Mouse (Mus musculus) heart, adult 18-20 months (tissue): ENCODE results near the gene Cnr2. TPM values are rescaled to one million over a fixed set of nuclear protein-coding genes. Genes with fewer than 3 reads are reported as not detected.

Experiments
- DNase-seq, 2 experiments: peaks; one replicate each; pipeline ENCODE4 v3.0.0; 2021 to 2022; ENCODE audit warnings: mixed read lengths in 1 of 2
- total RNA-seq, 2 experiments: library from RNA; stranded (reverse); gene quantifications; 2 replicates each; pipeline ENCODE4 v1.2.3; 2021

The Cnr2 gene
- total RNA-seq, 2 experiments from 2014 or later: 0.52 to 1.7 TPM

GRCm38 (mm10) chr4:135875991-135876582, 19.1 kb upstream of the Cnr2 start:
- peak; percentile 71 to 80 for DNase-seq

GRCm38 (mm10) chr4:135876583-135877020, 18.6 kb upstream of the Cnr2 start:
- DNase-seq: peak; percentile 88 to 94

- peak; percentile 45 to 66 for DNase-seq
These were observed 17.5 kb upstream of the Cnr2 start for GRCm38 (mm10) chr4:135877742-135878141.

GRCm38 (mm10) chr4:135879021-135879420, 16.2 kb upstream of the Cnr2 start:
- no peak for DNase-seq

- DNase-seq: no peak
These were observed 15.2 kb upstream of the Cnr2 start for GRCm38 (mm10) chr4:135880018-135880417.

GRCm38 (mm10) chr4:135880576-135880975, 14.6 kb upstream of the Cnr2 start:
- no peak for DNase-seq

- no peak for DNase-seq
These were observed 13.2 kb upstream of the Cnr2 start for GRCm38 (mm10) chr4:135882023-135882422.

GRCm38 (mm10) chr4:135883401-135883851, 11.8 kb upstream of the Cnr2 start:
- DNase-seq: peak in 1 of 2 experiments; percentile 27

- DNase-seq: no peak
These were observed 11.2 kb upstream of the Cnr2 start for GRCm38 (mm10) chr4:135883881-135884516.

- DNase-seq: no peak
These were observed 10.7 kb upstream of the Cnr2 start for GRCm38 (mm10) chr4:135884531-135884930.

GRCm38 (mm10) chr4:135885676-135886075, 9.5 kb upstream of the Cnr2 start:
- no peak for DNase-seq

GRCm38 (mm10) chr4:135886184-135886583, 9.0 kb upstream of the Cnr2 start:
- DNase-seq: no peak

- no peak for DNase-seq
These were observed 6.6 kb upstream of the Cnr2 start for GRCm38 (mm10) chr4:135888448-135889057.

- DNase-seq: no peak
These were observed 5.9 kb upstream of the Cnr2 start for GRCm38 (mm10) chr4:135889146-135889883.

GRCm38 (mm10) chr4:135889884-135890283, 5.3 kb upstream of the Cnr2 start:
- DNase-seq: peak; percentile 85 to 88

- DNase-seq: no peak
These were observed 3.7 kb upstream of the Cnr2 start for GRCm38 (mm10) chr4:135891539-135891938.

- DNase-seq: no peak
These were observed 2.3 kb upstream of the Cnr2 start for GRCm38 (mm10) chr4:135892884-135893283.

GRCm38 (mm10) chr4:135896157-135896556, 963 bp downstream of the Cnr2 start:
- no peak for DNase-seq

GRCm38 (mm10) chr4:135898380-135899049, 3.3 kb downstream of the Cnr2 start:
- peak in 1 of 2 experiments; percentile 69 for DNase-seq

- DNase-seq: no peak
These were observed 3.9 kb downstream of the Cnr2 start for GRCm38 (mm10) chr4:135899050-135899448.

GRCm38 (mm10) chr4:135900008-135900407, 4.8 kb downstream of the Cnr2 start:
- DNase-seq: no peak

- DNase-seq: no peak
These were observed 7.5 kb downstream of the Cnr2 start for GRCm38 (mm10) chr4:135902606-135903242.
